Mouse (Mus musculus) cerebellum, adult 2 months (tissue): ENCODE results near the gene Gjb4.

Source experiments
- CTCF ChIP-seq: fragments of 200-500 bp; IDR thresholded peaks from 2 replicates; pipeline ENCODE4 v1.5.1; 2011; ENCODE audit warnings: low read depth, mild to moderate bottlenecking, control low read depth, low read length, moderate library complexity, borderline replicate concordance; ENCODE audit not compliant: insufficient read depth
- POLR2A ChIP-seq: fragments of 200-500 bp; IDR thresholded peaks from 2 replicates; pipeline ENCODE4 v1.6.1; 2011; ENCODE audit warnings: low read length, control low read depth, borderline replicate concordance; ENCODE audit not compliant: insufficient read depth

DNA sequence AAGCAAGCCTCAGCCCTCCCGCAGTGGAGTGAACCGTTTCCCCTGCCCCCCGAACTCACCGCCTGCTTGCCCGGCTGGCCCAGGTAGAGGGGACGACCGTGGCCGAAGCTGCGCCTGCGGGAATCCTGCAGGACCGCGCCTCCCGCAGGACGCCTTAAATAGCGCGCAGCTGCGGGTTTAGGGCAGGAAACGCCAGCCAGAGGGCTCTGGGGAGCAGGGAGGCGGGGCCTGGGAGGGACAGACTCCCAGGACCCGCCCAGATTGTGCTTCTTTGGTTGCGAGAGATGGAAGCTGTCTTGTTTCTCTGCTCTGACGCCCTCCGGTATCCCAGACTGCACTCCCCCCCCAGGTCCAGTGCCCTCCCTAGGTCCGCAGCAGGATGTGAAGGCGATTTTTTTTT lies 40.0 kb downstream of the Gjb4 start, which contains the start of gene Gja4:
- no peak for TF ChIP-seq POLR2A
- no peak for TF ChIP-seq CTCF
